Mouse (Mus musculus): ENCODE data around the gene Lmntd2. TPM values are rescaled to one million over a fixed set of nuclear protein-coding genes. Genes with fewer than 3 reads are reported as not detected.

The Lmntd2 gene
- polyA plus RNA-seq, 1 experiment from 2014 or later = 0.80 TPM

GRCm38 (mm10) chr7:141168518-141168953, 45.3 kb downstream of the Lmntd2 start:
- Histone ChIP-seq H3K36me3 (ENCODE audit: control insufficient read depth, insufficient read depth) (no peaks in the 10 kb centered on the region), H3K4me3 (ENCODE audit: low read depth, low read length) (peak overlapping the region; percentile 72), H3K4me2 (ENCODE audit: low read depth, low read length) (peak overlapping the region; percentile 84), H3K4me1 (ENCODE audit: control insufficient read depth, low read depth, low read length) (peaks cover 58% of the 10 kb centered on the region), H3K27me3 (ENCODE audit: control insufficient read depth, insufficient read depth, low read depth, low read length) (no peaks in the 10 kb centered on the region), H3K27ac (ENCODE audit: low read length) (peak overlapping the region; percentile 80), H3K9ac (ENCODE audit: low read depth, low read length) (peak overlapping the region; percentile 73), H3K9me3 (replicated peaks; ENCODE audit: control insufficient read depth, low read length) (no peaks in the 10 kb centered on the region)
- WGBS (ENCODE audit: insufficient replicate concordance) = under 1% methylated on average over 22 of the region's 22 CpGs
- peak; percentile 62 for ATAC-seq (ENCODE audit: low read depth)

GRCm38 (mm10) chr7:141167901-141168517, 45.9 kb downstream of the Lmntd2 start:
- peak overlapping the region; percentile 80 for H3K27ac ChIP-seq (ENCODE audit: low read length)
- H3K36me3 ChIP-seq (ENCODE audit: control insufficient read depth, insufficient read depth) = peaks cover 3% of the 10 kb centered on the region; the same call in 1 of the 2 replicates
- peaks cover 53% of the 10 kb centered on the region for H3K4me1 ChIP-seq (ENCODE audit: control insufficient read depth, low read depth, low read length)
- H3K9me3 ChIP-seq (replicated peaks; ENCODE audit: control insufficient read depth, low read length) = no peaks in the 10 kb centered on the region
- H3K9ac ChIP-seq (ENCODE audit: low read depth, low read length) = peak overlapping the region; percentile 73
- peak; percentile 16 for ATAC-seq (ENCODE audit: low read depth)
- no peaks in the 10 kb centered on the region for H3K27me3 ChIP-seq (ENCODE audit: control insufficient read depth, insufficient read depth, low read depth, low read length)
- 10% methylated on average over 7 of the region's 7 CpGs for WGBS (ENCODE audit: insufficient replicate concordance)
- H3K4me3 ChIP-seq (ENCODE audit: low read depth, low read length) = peak overlapping the region; percentile 72
- H3K4me2 ChIP-seq (ENCODE audit: low read depth, low read length) = peak overlapping the region; percentile 84

GRCm38 (mm10) chr7:141164850-141165249, 49.0 kb downstream of the Lmntd2 start:
- Histone ChIP-seq H3K9ac (ENCODE audit: low read depth, low read length) (no peak overlapping the region), H3K4me2 (ENCODE audit: low read depth, low read length) (no peak overlapping the region), H3K9me3 (replicated peaks; ENCODE audit: control insufficient read depth, low read length) (no peaks in the 10 kb centered on the region), H3K36me3 (ENCODE audit: control insufficient read depth, insufficient read depth) (peaks cover 22% of the 10 kb centered on the region), H3K4me1 (ENCODE audit: control insufficient read depth, low read depth, low read length) (peaks cover 30% of the 10 kb centered on the region), H3K4me3 (ENCODE audit: low read depth, low read length) (no peak overlapping the region), H3K27ac (ENCODE audit: low read length) (no peak overlapping the region), H3K27me3 (ENCODE audit: control insufficient read depth, insufficient read depth, low read depth, low read length) (no peaks in the 10 kb centered on the region)
- ATAC-seq (ENCODE audit: low read depth) = no peak
- WGBS (ENCODE audit: insufficient replicate concordance) = 64% methylated on average over 6 of the region's 6 CpGs

GRCm38 (mm10) chr7:141164397-141164796, 49.5 kb downstream of the Lmntd2 start:
- no peak for ATAC-seq (ENCODE audit: low read depth)
- Histone ChIP-seq H3K27ac (ENCODE audit: low read length) (no peak overlapping the region), H3K9ac (ENCODE audit: low read depth, low read length) (no peak overlapping the region), H3K9me3 (replicated peaks; ENCODE audit: control insufficient read depth, low read length) (no peaks in the 10 kb centered on the region), H3K36me3 (ENCODE audit: control insufficient read depth, insufficient read depth) (peaks cover 26% of the 10 kb centered on the region), H3K4me2 (ENCODE audit: low read depth, low read length) (no peak overlapping the region), H3K27me3 (ENCODE audit: control insufficient read depth, insufficient read depth, low read depth, low read length) (no peaks in the 10 kb centered on the region), H3K4me3 (ENCODE audit: low read depth, low read length) (no peak overlapping the region), H3K4me1 (ENCODE audit: control insufficient read depth, low read depth, low read length) (peaks cover 25% of the 10 kb centered on the region)
- 87% methylated on average over 7 of the region's 7 CpGs for WGBS (ENCODE audit: insufficient replicate concordance)

MicroRNAs encoded within 50 kb of the gene (microRNA counts, 519-probe panel; counts per million panel counts)
- microRNA mmu-miR-210 = 2,882 counts per million, percentile 79 among the panel's probes with 10 or more counts

Small RNA genes lying within 50 kb of the gene (microRNA-seq; reads per million reads assigned to microRNA genes)
- gene Mir210 = 993 reads per million, percentile 76 among the genes with 10 or more reads in this experiment

Other genes starting within 250 kb of the Lmntd2 start
- gene Ifitm1, start 246.9 kb downstream of the Lmntd2 start, polyA plus RNA-seq (2015; fragmentation: Nextera tagmentation; extraction: Ambion mirVana) = 15.2 and 15.4 TPM in 2 replicates
- gene Ifitm3, start 203.3 kb downstream of the Lmntd2 start, polyA plus RNA-seq (2015; fragmentation: Nextera tagmentation; extraction: Ambion mirVana) = 68.0 and 76.2 TPM in 2 replicates
- 23.3 and 28.4 TPM in 2 replicates for gene Ifitm6, start 196.2 kb downstream of the Lmntd2 start, polyA plus RNA-seq (2015; fragmentation: Nextera tagmentation; extraction: Ambion mirVana)
- not detected in 2 replicates for gene Gm17387, start 184.9 kb downstream of the Lmntd2 start, polyA plus RNA-seq (2015; fragmentation: Nextera tagmentation; extraction: Ambion mirVana)
- 0.35 and 0.37 TPM in 2 replicates for gene B4galnt4, start 153.0 kb downstream of the Lmntd2 start, polyA plus RNA-seq (2015; fragmentation: Nextera tagmentation; extraction: Ambion mirVana)
- 0.69 and 1.1 TPM in 2 replicates for gene Pkp3, start 135.9 kb downstream of the Lmntd2 start, polyA plus RNA-seq (2015; fragmentation: Nextera tagmentation; extraction: Ambion mirVana)
- 27.2 and 28.1 TPM in 2 replicates for gene Sigirr, start 113.5 kb downstream of the Lmntd2 start, polyA plus RNA-seq (2015; fragmentation: Nextera tagmentation; extraction: Ambion mirVana)
- gene Ano9, start 96.3 kb downstream of the Lmntd2 start, polyA plus RNA-seq (2015; fragmentation: Nextera tagmentation; extraction: Ambion mirVana) = 1.5 and 3.8 TPM in 2 replicates
- gene Ptdss2, start 91.7 kb downstream of the Lmntd2 start, polyA plus RNA-seq (2015; fragmentation: Nextera tagmentation; extraction: Ambion mirVana) = 136 and 138 TPM in 2 replicates
- gene Rnh1, start 41.2 kb downstream of the Lmntd2 start, polyA plus RNA-seq (2015; fragmentation: Nextera tagmentation; extraction: Ambion mirVana) = 70.1 and 71.7 TPM in 2 replicates
- 35.3 and 40.1 TPM in 2 replicates for gene Hras, start 20.1 kb downstream of the Lmntd2 start, polyA plus RNA-seq (2015; fragmentation: Nextera tagmentation; extraction: Ambion mirVana)
- 8.3 and 9.5 TPM in 2 replicates for gene Lrrc56, start 19.9 kb downstream of the Lmntd2 start, polyA plus RNA-seq (2015; fragmentation: Nextera tagmentation; extraction: Ambion mirVana)
- 23.9 and 26.4 TPM in 2 replicates for gene Rassf7, start 1.8 kb upstream of the Lmntd2 start, polyA plus RNA-seq (2015; fragmentation: Nextera tagmentation; extraction: Ambion mirVana)
- 23.8 and 28.5 TPM in 2 replicates for gene Phrf1, start 14.7 kb upstream of the Lmntd2 start, polyA plus RNA-seq (2015; fragmentation: Nextera tagmentation; extraction: Ambion mirVana)
- 7.7 and 8.2 TPM in 2 replicates for gene Irf7, start 52.4 kb upstream of the Lmntd2 start, polyA plus RNA-seq (2015; fragmentation: Nextera tagmentation; extraction: Ambion mirVana)
- gene Cdhr5, start 62.7 kb upstream of the Lmntd2 start, polyA plus RNA-seq (2015; fragmentation: Nextera tagmentation; extraction: Ambion mirVana) = 0.42 and 1.6 TPM in 2 replicates
- gene Sct, start 65.1 kb upstream of the Lmntd2 start, polyA plus RNA-seq (2015; fragmentation: Nextera tagmentation; extraction: Ambion mirVana) = 1.4 TPM in 1 of 2 replicates, not detected in the other
- not detected in 2 replicates for gene Drd4, start 77.9 kb upstream of the Lmntd2 start, polyA plus RNA-seq (2015; fragmentation: Nextera tagmentation; extraction: Ambion mirVana)
- gene Deaf1, start 113.6 kb upstream of the Lmntd2 start, polyA plus RNA-seq (2015; fragmentation: Nextera tagmentation; extraction: Ambion mirVana) = 11.6 and 13.6 TPM in 2 replicates
- 13.9 and 16.7 TPM in 2 replicates for gene Tmem80, start 113.7 kb upstream of the Lmntd2 start, polyA plus RNA-seq (2015; fragmentation: Nextera tagmentation; extraction: Ambion mirVana)
- 26.0 and 34.0 TPM in 2 replicates for gene Eps8l2, start 124.8 kb upstream of the Lmntd2 start, polyA plus RNA-seq (2015; fragmentation: Nextera tagmentation; extraction: Ambion mirVana)
- 373 and 397 TPM in 2 replicates for gene Taldo1, start 178.1 kb upstream of the Lmntd2 start, polyA plus RNA-seq (2015; fragmentation: Nextera tagmentation; extraction: Ambion mirVana)
- 13.5 and 14.3 TPM in 2 replicates for gene Gatd1, start 200.1 kb upstream of the Lmntd2 start, polyA plus RNA-seq (2015; fragmentation: Nextera tagmentation; extraction: Ambion mirVana)
- not detected in 2 replicates for gene Cend1, start 215.4 kb upstream of the Lmntd2 start, polyA plus RNA-seq (2015; fragmentation: Nextera tagmentation; extraction: Ambion mirVana)
- gene Slc25a22, start 223.8 kb upstream of the Lmntd2 start, polyA plus RNA-seq (2015; fragmentation: Nextera tagmentation; extraction: Ambion mirVana) = 18.7 and 20.7 TPM in 2 replicates
- 8.8 and 9.7 TPM in 2 replicates for gene Pidd1, start 229.9 kb upstream of the Lmntd2 start, polyA plus RNA-seq (2015; fragmentation: Nextera tagmentation; extraction: Ambion mirVana)
- gene Rplp2, start 233.3 kb upstream of the Lmntd2 start, polyA plus RNA-seq (2015; fragmentation: Nextera tagmentation; extraction: Ambion mirVana) = 644 and 698 TPM in 2 replicates
- gene Pnpla2, start 241.1 kb upstream of the Lmntd2 start, polyA plus RNA-seq (2015; fragmentation: Nextera tagmentation; extraction: Ambion mirVana) = 14.9 and 15.5 TPM in 2 replicates
- gene Cracr2b, start 247.0 kb upstream of the Lmntd2 start, polyA plus RNA-seq (2015; fragmentation: Nextera tagmentation; extraction: Ambion mirVana) = 3.7 and 4.8 TPM in 2 replicates

All from liver, embryonic 16.5 days (tissue).